Mouse (Mus musculus) testis, adult 2 months (tissue): ENCODE results near the gene Zfp791.

Experiments used
- CTCF ChIP-seq: fragments of 200-500 bp; IDR thresholded peaks from 2 replicates; pipeline ENCODE4 v1.5.1; 2012; ENCODE audit warnings: low read depth, mild to moderate bottlenecking, inconsistent platforms, low read length, moderate library complexity; ENCODE audit not compliant: control insufficient read depth, insufficient read depth, insufficient replicate concordance
- POLR2A ChIP-seq: fragments of 200-500 bp; IDR thresholded peaks from 2 replicates; pipeline ENCODE4 v1.6.1; 2012; ENCODE audit warnings: low read depth, mild to moderate bottlenecking, inconsistent platforms, low read length, moderate library complexity; ENCODE audit not compliant: control insufficient read depth

DNA sequence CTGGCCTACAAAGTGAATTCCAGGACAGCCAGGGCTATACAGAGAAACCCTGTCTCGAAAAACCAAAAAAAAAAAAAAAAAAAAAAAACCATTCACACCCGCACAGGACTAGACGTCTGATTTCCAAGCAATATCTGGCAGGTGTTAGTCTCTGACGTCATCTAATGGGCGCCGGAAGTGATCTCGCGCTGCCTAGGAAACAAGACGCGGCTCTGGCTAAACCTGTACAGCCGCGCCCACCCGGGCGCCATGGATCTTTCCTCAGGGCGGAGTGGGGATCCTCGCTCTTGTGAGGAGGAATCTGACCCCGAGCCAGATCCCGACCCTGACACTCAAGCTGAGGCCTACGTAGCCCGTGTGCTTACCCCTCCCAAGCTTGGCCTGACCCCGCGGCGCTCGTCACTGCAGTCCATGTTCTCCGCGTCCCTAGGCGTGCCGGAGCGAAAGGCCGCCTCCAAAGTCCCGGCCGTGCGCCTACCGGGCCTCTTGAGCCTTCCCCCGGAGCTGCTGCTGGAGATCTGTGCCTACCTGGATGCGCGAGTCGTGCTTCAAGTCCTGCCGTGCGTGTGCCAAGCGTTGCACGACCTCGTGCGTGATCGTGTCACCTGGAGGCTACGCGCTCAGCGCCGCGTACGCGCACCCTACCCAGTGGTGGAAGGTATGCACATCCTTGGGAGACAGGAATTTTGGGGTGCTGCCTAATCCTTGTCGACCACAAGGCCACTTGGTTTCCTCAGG lies 62.8 kb downstream of the Zfp791 start, which contains the start of gene Fbxw9:
- TF ChIP-seq CTCF, result peak; percentile 33; the same call in 1 of the 2 replicates
- peak; percentile 69 for TF ChIP-seq POLR2A
